Mouse (Mus musculus) neural tube, embryonic 13.5 days (tissue): ENCODE measurements around the gene Fryl. TPM values are rescaled to one million over a fixed set of nuclear protein-coding genes. Genes with fewer than 3 reads are reported as not detected.

Source experiments
- ATAC-seq: fragments of 200-750 bp; cut with Nextera tagmentation; 2 replicates; pipeline ENCODE4 v1.8.0; 2017; ENCODE audit warnings: low read depth, mild to moderate bottlenecking, moderate TSS enrichment, moderate library complexity
- H3K27ac ChIP-seq: fragments of 300-500 bp; sonication (generic); replicated peaks from 2 replicates; pipeline ENCODE4 v1.5.1; 2015; ENCODE audit warnings: moderate library complexity, mild to moderate bottlenecking, inconsistent platforms
- H3K27me3 ChIP-seq: fragments of 300-500 bp; sonication (generic); 2 replicates; pipeline ENCODE4 v1.6.1; 2015; ENCODE audit warnings: mild to moderate bottlenecking, inconsistent platforms
- H3K36me3 ChIP-seq: fragments of 300-500 bp; sonication (generic); 2 replicates; pipeline ENCODE4 v1.6.1; 2015; ENCODE audit warnings: mild to moderate bottlenecking, inconsistent platforms
- H3K4me1 ChIP-seq: fragments of 300-500 bp; sonication (generic); replicated peaks from 2 replicates; pipeline ENCODE4 v1.6.1; 2015; ENCODE audit warnings: inconsistent platforms
- H3K4me2 ChIP-seq: fragments of 300-500 bp; sonication (generic); 2 replicates; pipeline ENCODE4 v1.6.1; 2015; ENCODE audit warnings: inconsistent platforms, mild to moderate bottlenecking, moderate library complexity
- H3K4me3 ChIP-seq: fragments of 300-500 bp; sonication (generic); 2 replicates; pipeline ENCODE4 v1.5.1; 2015; ENCODE audit warnings: mild to moderate bottlenecking, inconsistent platforms
- H3K9ac ChIP-seq: fragments of 300-500 bp; sonication (generic); 2 replicates; pipeline ENCODE4 v1.6.1; 2015; ENCODE audit warnings: moderate library complexity, mild to moderate bottlenecking, inconsistent platforms
- H3K9me3 ChIP-seq: fragments of 300-500 bp; sonication (generic); 2 replicates; pipeline ENCODE4 v1.6.1; 2016; ENCODE audit warnings: inconsistent platforms
- WGBS: fragments of 180-500 bp; shearing (Covaris S2); methylation state at CpG from one replicate; pipeline ENCODE4 v1.1.7; 2015; 5-methylcytosine and 5-hydroxymethylcytosine counted together
- polyA plus RNA-seq: library from polyadenylated mRNA; unstranded; fragments of >200 nt; fragmentation: Nextera tagmentation; extraction: Ambion mirVana; gene quantifications from 2 replicates; pipeline ENCODE4 v1.2.1, GENCODE M21; 2015

The Fryl gene
- polyA plus RNA-seq, 1 experiment from 2014 or later: 41.5 TPM

GRCm38 (mm10) chr5:73254660-73255059 is 1.8 kb downstream of the Fryl start:
- no peak for ATAC-seq
- H3K4me2 ChIP-seq: peak overlapping the region; percentile 71
- H3K36me3 ChIP-seq: no peaks in the 10 kb centered on the region
- peak overlapping the region; percentile 94 for H3K4me3 ChIP-seq
- peak overlapping the region; percentile 33; the same call in 1 of the 2 replicates for H3K27ac ChIP-seq
- WGBS: 46% methylated on average over 5 of the region's 5 CpGs
- H3K27me3 ChIP-seq: peaks cover 5% of the 10 kb centered on the region; the same call in 1 of the 2 replicates
- H3K9ac ChIP-seq: peak overlapping the region; percentile 95
- no peaks in the 10 kb centered on the region for H3K9me3 ChIP-seq
- H3K4me1 ChIP-seq: peaks cover 46% of the 10 kb centered on the region

- peaks cover 59% of the 10 kb centered on the region for H3K4me1 ChIP-seq
- H3K4me3 ChIP-seq: no peak overlapping the region
- ATAC-seq: no peak
- H3K9ac ChIP-seq: no peak overlapping the region
- H3K4me2 ChIP-seq: no peak overlapping the region
- H3K27me3 ChIP-seq: no peaks in the 10 kb centered on the region
- H3K9me3 ChIP-seq: no peaks in the 10 kb centered on the region
- no peak overlapping the region for H3K27ac ChIP-seq
- H3K36me3 ChIP-seq: no peaks in the 10 kb centered on the region
Measured at GRCm38 (mm10) chr5:73252739-73253138, 3.7 kb downstream of the Fryl start.

GRCm38 (mm10) chr5:73249341-73249740 is 7.1 kb downstream of the Fryl start:
- no peaks in the 10 kb centered on the region for H3K27me3 ChIP-seq
- 97% methylated on average over 4 of the region's 4 CpGs for WGBS
- no peaks in the 10 kb centered on the region for H3K36me3 ChIP-seq
- no peaks in the 10 kb centered on the region for H3K9me3 ChIP-seq
- H3K4me3 ChIP-seq: no peak overlapping the region
- H3K4me1 ChIP-seq: peaks cover 66% of the 10 kb centered on the region
- no peak overlapping the region for H3K27ac ChIP-seq
- no peak overlapping the region for H3K9ac ChIP-seq
- no peak for ATAC-seq
- no peak overlapping the region for H3K4me2 ChIP-seq

DNA sequence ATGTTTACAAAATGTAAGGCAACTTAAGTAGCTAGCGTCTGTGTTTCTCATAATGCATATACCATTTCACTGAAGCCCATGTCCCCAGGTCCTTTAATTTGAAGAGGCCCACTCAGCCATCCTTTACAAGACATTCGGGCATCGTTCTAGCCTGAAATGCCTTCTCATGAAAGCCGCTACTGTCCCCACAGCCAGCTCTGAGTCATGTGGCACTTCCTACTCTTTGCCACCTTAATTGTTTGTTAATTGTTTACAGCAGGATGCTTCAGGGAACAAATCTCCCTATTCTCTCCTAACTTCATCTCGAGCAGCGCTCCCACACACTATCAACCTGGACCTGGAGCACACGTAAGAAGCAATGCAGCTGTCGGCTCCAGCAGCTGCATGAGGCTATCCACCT is 8.2 kb downstream of the Fryl start:
- Histone ChIP-seq H3K36me3 (no peaks in the 10 kb centered on the region), H3K27me3 (no peaks in the 10 kb centered on the region), H3K4me3 (no peak overlapping the region), H3K4me1 (peaks cover 60% of the 10 kb centered on the region), H3K27ac (0 out of 2 replicates have a peak overlapping the region, but pooled peaks have one; percentile 14), H3K9me3 (no peaks in the 10 kb centered on the region), H3K9ac (no peak overlapping the region), H3K4me2 (no peak overlapping the region)
- WGBS: 55% methylated on average over 8 of the region's 8 CpGs
- no peak for ATAC-seq

DNA sequence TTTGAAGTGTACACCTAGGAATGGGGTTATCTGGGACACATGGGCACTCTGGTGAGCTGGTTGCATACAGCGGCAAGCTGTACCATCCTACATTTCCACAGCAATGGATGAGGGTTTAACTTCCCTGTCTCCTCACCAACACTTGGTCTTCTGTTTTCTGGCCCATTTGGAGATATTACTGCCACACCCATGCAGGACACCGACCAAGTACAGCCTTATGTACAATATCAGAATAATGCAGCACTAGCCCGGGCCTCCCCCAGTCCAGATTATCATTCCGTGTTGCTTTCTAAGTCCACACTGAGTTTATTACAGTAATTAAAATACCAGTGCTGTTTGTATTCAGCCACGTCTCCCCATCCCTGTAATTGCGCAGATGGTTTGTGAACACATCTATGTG is 10.0 kb downstream of the Fryl start:
- Histone ChIP-seq H3K9me3 (no peaks in the 10 kb centered on the region), H3K4me1 (peaks cover 66% of the 10 kb centered on the region), H3K27me3 (no peaks in the 10 kb centered on the region), H3K4me3 (no peak overlapping the region), H3K4me2 (no peak overlapping the region), H3K9ac (no peak overlapping the region), H3K36me3 (no peaks in the 10 kb centered on the region), H3K27ac (no peak overlapping the region)
- ATAC-seq: no peak
- 81% methylated on average over 6 of the region's 6 CpGs for WGBS

- ATAC-seq: 0 out of 2 replicates have a peak, but pooled peaks have one; percentile 40
- H3K4me3 ChIP-seq: no peak overlapping the region
- H3K9me3 ChIP-seq: no peaks in the 10 kb centered on the region
- no peaks in the 10 kb centered on the region for H3K36me3 ChIP-seq
- 70% methylated on average over 13 of the region's 13 CpGs for WGBS
- H3K4me1 ChIP-seq: peaks cover 64% of the 10 kb centered on the region
- H3K27ac ChIP-seq: no peak overlapping the region
- no peak overlapping the region for H3K9ac ChIP-seq
- no peaks in the 10 kb centered on the region for H3K27me3 ChIP-seq
- H3K4me2 ChIP-seq: peak overlapping the region; percentile 16; the same call in 1 of the 2 replicates
Measured at GRCm38 (mm10) chr5:73244403-73244802, 12.0 kb downstream of the Fryl start.

DNA sequence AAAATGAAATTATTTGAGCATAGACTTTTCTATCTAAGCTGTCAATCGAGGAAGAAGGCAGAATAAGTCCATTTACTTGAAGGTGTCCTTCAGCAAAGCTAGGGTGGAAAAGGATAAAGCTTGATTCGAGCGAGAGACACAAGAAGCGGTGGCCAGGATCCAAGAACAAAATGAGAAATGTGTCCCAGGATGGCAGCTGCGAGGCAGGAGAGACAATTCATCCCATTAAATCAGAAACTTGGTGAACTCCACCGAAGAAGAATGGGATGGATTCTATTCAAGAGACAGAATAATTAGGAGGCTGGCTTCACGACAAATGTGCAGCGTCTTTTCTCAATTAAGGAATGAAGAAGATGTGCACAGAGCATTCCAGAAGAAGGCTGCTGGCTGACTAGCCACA is 14.5 kb downstream of the Fryl start:
- peaks cover 51% of the 10 kb centered on the region for H3K4me1 ChIP-seq
- H3K9me3 ChIP-seq: no peaks in the 10 kb centered on the region
- no peaks in the 10 kb centered on the region for H3K36me3 ChIP-seq
- H3K9ac ChIP-seq: no peak overlapping the region
- no peak overlapping the region for H3K4me3 ChIP-seq
- no peak for ATAC-seq
- H3K27me3 ChIP-seq: no peaks in the 10 kb centered on the region
- H3K27ac ChIP-seq: no peak overlapping the region
- WGBS: 43% methylated on average over 8 of the region's 8 CpGs
- no peak overlapping the region for H3K4me2 ChIP-seq

- no peak for ATAC-seq
- Histone ChIP-seq H3K4me3 (no peak overlapping the region), H3K27me3 (no peaks in the 10 kb centered on the region), H3K27ac (no peak overlapping the region), H3K9ac (no peak overlapping the region), H3K4me2 (no peak overlapping the region), H3K36me3 (no peaks in the 10 kb centered on the region), H3K9me3 (no peaks in the 10 kb centered on the region), H3K4me1 (peaks cover 50% of the 10 kb centered on the region)
- WGBS: 62% methylated on average over 10 of the region's 10 CpGs
Measured at GRCm38 (mm10) chr5:73241332-73241731, 15.1 kb downstream of the Fryl start.

GRCm38 (mm10) chr5:73240391-73240790 is 16.0 kb downstream of the Fryl start:
- Histone ChIP-seq H3K9ac (no peak overlapping the region), H3K4me2 (no peak overlapping the region), H3K4me3 (no peak overlapping the region), H3K27ac (no peak overlapping the region), H3K4me1 (peaks cover 49% of the 10 kb centered on the region), H3K36me3 (no peaks in the 10 kb centered on the region), H3K27me3 (no peaks in the 10 kb centered on the region), H3K9me3 (no peaks in the 10 kb centered on the region)
- 93% methylated on average over 6 of the region's 6 CpGs for WGBS
- no peak for ATAC-seq

- Histone ChIP-seq H3K36me3 (no peaks in the 10 kb centered on the region), H3K27me3 (no peaks in the 10 kb centered on the region), H3K4me3 (no peak overlapping the region), H3K9ac (no peak overlapping the region), H3K27ac (no peak overlapping the region; the same call in 1 of the 2 replicates), H3K4me2 (no peak overlapping the region), H3K9me3 (no peaks in the 10 kb centered on the region), H3K4me1 (peaks cover 57% of the 10 kb centered on the region)
- 9% methylated on average over 6 of the region's 6 CpGs for WGBS
- no peak for ATAC-seq
Measured at GRCm38 (mm10) chr5:73236894-73237334, 19.5 kb downstream of the Fryl start.

DNA sequence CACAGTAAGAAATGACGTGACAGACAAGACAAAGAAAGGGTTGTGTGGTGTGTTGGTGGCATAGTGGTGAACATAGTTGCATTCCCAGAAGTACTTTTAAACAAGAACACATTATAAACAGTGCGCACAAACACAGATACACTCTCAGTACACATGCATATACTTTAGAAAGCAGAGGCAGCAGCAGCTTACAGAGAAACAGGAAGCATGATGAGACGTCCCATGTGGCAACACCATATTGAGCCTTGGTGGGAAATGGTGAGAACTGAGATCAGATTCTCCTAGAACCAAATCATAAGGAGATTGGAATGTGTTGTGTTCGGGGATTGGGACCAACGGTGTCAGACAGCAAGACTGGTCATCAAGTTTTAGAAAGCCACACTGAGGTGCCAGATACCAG is 21.2 kb downstream of the Fryl start:
- 69% methylated on average over 5 of the region's 5 CpGs for WGBS
- Histone ChIP-seq H3K9ac (no peak overlapping the region), H3K9me3 (no peaks in the 10 kb centered on the region), H3K4me1 (peaks cover 64% of the 10 kb centered on the region), H3K36me3 (no peaks in the 10 kb centered on the region), H3K4me2 (no peak overlapping the region), H3K4me3 (no peak overlapping the region), H3K27ac (no peak overlapping the region), H3K27me3 (no peaks in the 10 kb centered on the region)
- no peak for ATAC-seq

DNA sequence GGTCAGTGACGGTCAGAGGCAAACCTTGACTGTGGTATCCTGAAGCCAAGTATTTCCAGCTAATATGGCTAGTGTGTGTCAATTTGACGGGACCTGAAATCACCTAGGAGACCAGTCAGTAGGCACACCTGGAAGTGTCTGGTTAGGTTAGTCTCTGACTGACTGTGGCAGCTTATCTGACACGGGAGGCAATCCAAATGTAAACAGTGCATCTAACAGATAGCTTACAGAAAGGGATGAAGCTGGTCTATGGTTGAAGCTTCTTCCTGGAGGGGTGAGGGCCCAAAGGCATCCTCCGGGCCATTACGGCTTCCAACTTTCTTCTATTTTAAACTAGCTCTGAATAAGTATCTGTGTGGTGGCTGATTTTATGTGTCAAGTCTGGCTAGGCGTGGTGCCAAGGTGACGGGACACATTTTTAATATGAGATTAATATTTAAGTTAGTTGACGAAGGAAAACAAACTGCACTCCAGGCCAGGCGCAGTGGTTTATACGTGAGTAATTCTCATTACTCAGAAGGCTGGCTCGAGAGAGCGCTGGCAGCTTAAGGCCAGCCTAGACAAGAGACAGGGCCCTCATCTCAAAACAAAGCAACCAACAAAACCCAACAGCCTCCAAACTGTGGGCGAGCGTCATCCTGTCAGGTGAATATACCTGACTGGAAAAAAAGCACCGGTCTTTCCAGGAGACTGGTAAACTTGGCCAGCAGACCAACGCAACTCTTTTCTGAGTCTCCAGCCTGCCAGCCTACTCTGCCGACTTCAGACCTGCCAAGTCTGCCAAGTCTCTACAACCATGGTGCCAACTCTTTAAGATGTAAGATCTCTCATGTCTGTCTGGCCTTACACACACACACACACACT is 23.2 kb downstream of the Fryl start:
- no peak for ATAC-seq
- no peak overlapping the region for H3K4me2 ChIP-seq
- no peaks in the 10 kb centered on the region for H3K36me3 ChIP-seq
- H3K4me1 ChIP-seq: peaks cover 81% of the 10 kb centered on the region
- WGBS: 78% methylated on average over 17 of the region's 17 CpGs
- no peaks in the 10 kb centered on the region for H3K9me3 ChIP-seq
- H3K9ac ChIP-seq: no peak overlapping the region
- H3K27ac ChIP-seq: no peak overlapping the region
- no peaks in the 10 kb centered on the region for H3K27me3 ChIP-seq
- no peak overlapping the region for H3K4me3 ChIP-seq
